Mouse (Mus musculus) hindbrain, embryonic 15.5 days (tissue): ENCODE measurements at regions not wholly inside any gene's neighbourhood (a gene's known extent, or its start where the extent isn't known, plus 50 kb on each side); places are given as distances from the start of the nearest gene placed in this dataset.

Source experiments
- ATAC-seq: fragments of 200-750 bp; cut with Nextera tagmentation; 2 replicates; pipeline ENCODE4 v1.8.0; 2017; ENCODE audit warnings: low read depth, moderate number of reproducible peaks, moderate TSS enrichment; ENCODE audit not compliant: low FRiP score
- H3K27ac ChIP-seq: fragments of 300-500 bp; sonication (generic); replicated peaks from 2 replicates; pipeline ENCODE4 v1.5.1; 2015; ENCODE audit warnings: mild to moderate bottlenecking, inconsistent platforms
- H3K27me3 ChIP-seq: fragments of 300-500 bp; sonication (generic); 2 replicates; pipeline ENCODE4 v1.6.1; 2015; ENCODE audit warnings: control low read depth, inconsistent platforms
- H3K36me3 ChIP-seq: fragments of 300-500 bp; sonication (generic); 2 replicates; pipeline ENCODE4 v1.6.1; 2015; ENCODE audit warnings: control low read depth, inconsistent platforms
- H3K4me1 ChIP-seq: fragments of 300-500 bp; sonication (generic); replicated peaks from 2 replicates; pipeline ENCODE4 v1.6.1; 2015; ENCODE audit warnings: control low read depth, inconsistent platforms
- H3K4me2 ChIP-seq: fragments of 300-500 bp; sonication (generic); 2 replicates; pipeline ENCODE4 v1.6.1; 2015; ENCODE audit warnings: moderate library complexity, mild to moderate bottlenecking, inconsistent platforms
- H3K4me3 ChIP-seq: fragments of 300-500 bp; sonication (generic); 2 replicates; pipeline ENCODE4 v1.5.1; 2015; ENCODE audit warnings: mild to moderate bottlenecking, inconsistent platforms
- H3K9ac ChIP-seq: fragments of 300-500 bp; sonication (generic); 2 replicates; pipeline ENCODE4 v1.6.1; 2015; ENCODE audit warnings: inconsistent platforms
- H3K9me3 ChIP-seq: fragments of 300-500 bp; sonication (generic); 2 replicates; pipeline ENCODE4 v1.6.1; 2016; ENCODE audit warnings: control low read depth, inconsistent platforms
- WGBS: fragments of 180-500 bp; shearing (Covaris S2); methylation state at CpG from one replicate; pipeline ENCODE4 v1.1.7; 2015; 5-methylcytosine and 5-hydroxymethylcytosine counted together

DNA sequence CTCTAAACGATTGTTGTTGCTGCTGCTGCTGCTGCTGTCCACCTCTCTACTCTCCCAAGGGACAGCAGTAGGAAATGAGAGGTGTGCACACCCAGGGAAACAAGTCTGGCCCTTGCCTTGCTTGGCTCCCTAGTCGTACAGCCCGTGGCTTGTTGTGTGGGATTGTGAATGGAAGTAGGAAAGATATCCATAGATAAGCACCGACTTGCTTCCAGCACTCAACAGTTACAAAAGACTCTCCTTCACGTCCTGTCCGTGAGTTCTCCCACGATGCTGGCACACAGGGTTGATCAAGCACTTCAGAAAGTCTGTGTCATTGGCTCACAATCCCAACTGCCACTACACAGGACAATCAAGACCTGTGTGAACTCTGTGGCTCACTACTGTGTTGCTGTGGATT is 276.7 kb upstream of the Prox1 start:
- Histone ChIP-seq H3K4me2 (no peak overlapping the region), H3K27ac (no peak overlapping the region), H3K27me3 (no peaks in the 10 kb centered on the region), H3K4me3 (no peak overlapping the region), H3K36me3 (no peaks in the 10 kb centered on the region), H3K4me1 (no peaks in the 10 kb centered on the region), H3K9me3 (no peaks in the 10 kb centered on the region), H3K9ac (no peak overlapping the region)
- WGBS = 87% methylated on average over 7 of the region's 7 CpGs
- no peak for ATAC-seq

DNA sequence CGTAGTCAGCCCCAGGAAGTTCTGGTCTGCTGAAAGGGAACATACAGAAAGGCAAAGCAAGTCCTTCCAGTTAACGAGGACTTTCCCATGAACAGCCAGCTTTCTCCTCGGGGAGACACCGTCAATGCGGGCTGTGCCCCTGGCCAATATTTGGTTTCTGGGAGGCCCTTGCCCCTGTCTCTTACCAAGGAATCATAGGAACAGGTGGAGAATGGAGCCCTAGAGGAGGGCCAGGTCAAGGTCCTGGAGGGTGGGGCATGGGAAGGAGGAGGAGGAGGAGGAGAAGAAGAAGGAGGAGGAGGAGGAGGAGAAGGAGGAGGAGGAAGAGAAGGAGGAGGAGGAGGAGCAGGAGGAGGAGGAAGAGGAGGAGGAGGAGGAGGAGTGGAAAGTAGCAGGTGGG is 276.2 kb upstream of the Prox1 start:
- Histone ChIP-seq H3K9ac (no peak overlapping the region), H3K27ac (no peak overlapping the region), H3K27me3 (no peaks in the 10 kb centered on the region), H3K4me3 (no peak overlapping the region), H3K36me3 (no peaks in the 10 kb centered on the region), H3K9me3 (no peaks in the 10 kb centered on the region), H3K4me1 (no peaks in the 10 kb centered on the region), H3K4me2 (no peak overlapping the region)
- ATAC-seq = no peak
- 86% methylated on average over 5 of the region's 5 CpGs for WGBS

DNA sequence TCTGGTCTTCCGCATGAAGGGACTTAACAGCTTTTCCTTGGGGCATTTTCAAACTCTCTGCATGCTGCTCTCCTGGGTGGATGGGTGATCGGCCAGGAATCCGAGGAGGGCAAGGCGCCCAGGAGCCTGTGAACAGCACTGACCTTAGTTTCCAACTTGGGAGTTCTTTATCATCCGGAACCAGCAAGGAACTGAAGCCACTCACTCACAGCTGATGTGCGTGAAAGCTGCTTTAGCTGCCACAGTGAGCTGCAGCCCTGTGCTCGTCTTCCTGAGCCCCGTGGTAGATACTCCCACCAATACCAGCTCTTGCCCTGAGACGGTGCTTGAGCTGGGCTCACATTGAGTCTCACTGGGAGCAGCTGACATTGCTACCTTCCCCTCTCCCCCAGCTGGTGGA is 273.9 kb upstream of the Prox1 start:
- WGBS = 63% methylated on average over 9 of the region's 9 CpGs
- Histone ChIP-seq H3K27ac (no peak overlapping the region), H3K4me1 (no peaks in the 10 kb centered on the region), H3K4me3 (no peak overlapping the region), H3K27me3 (no peaks in the 10 kb centered on the region), H3K36me3 (no peaks in the 10 kb centered on the region), H3K9me3 (no peaks in the 10 kb centered on the region), H3K9ac (no peak overlapping the region), H3K4me2 (no peak overlapping the region)
- no peak for ATAC-seq

DNA sequence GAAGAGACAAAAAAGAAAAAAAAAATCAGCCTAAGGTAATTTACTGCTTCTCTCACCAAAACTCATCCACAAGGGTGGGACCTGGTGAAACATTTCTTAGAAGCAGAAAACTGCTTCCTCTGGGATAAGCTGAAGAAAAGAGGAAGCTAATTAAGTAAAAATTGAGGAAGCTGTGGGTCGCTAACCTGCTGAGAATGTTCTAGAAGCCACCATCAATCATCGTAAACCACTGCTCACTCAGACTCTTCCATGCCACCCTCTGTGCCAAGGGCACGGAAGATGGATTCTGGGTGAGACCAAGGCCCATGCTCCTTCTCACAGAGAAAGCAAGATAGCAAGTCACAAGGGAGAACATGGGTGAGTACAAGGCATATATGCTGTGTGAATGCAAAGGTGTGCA is 272.7 kb upstream of the Prox1 start:
- no peak overlapping the region for H3K4me3 ChIP-seq
- H3K4me1 ChIP-seq = no peaks in the 10 kb centered on the region
- no peak overlapping the region for H3K4me2 ChIP-seq
- no peak overlapping the region for H3K9ac ChIP-seq
- WGBS = 79% methylated on average over 3 of the region's 3 CpGs
- H3K27ac ChIP-seq = no peak overlapping the region
- no peaks in the 10 kb centered on the region for H3K36me3 ChIP-seq
- ATAC-seq = no peak
- H3K27me3 ChIP-seq = no peaks in the 10 kb centered on the region
- H3K9me3 ChIP-seq = no peaks in the 10 kb centered on the region

DNA sequence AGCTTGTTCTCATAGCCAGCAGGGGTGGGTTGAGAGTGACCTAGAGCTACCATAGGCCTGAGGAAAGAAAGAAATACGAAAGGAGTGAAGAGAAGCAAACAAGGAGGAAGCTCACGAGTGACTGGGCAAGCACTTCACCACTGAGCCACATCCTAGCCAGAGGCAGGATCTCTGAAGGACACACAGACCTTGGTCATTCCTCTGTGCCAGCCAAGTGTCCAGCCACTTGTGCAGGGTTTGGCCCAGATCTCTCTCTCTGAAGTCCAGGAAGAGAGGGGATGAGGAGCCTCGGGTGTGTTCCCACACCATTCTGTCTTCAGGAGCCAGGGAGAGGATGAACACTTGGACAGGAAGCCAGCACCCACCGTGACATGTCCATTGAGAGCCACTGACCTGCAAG is 271.7 kb upstream of the Prox1 start:
- Histone ChIP-seq H3K27ac (no peak overlapping the region), H3K36me3 (no peaks in the 10 kb centered on the region), H3K9ac (no peak overlapping the region), H3K4me2 (no peak overlapping the region), H3K27me3 (no peaks in the 10 kb centered on the region), H3K9me3 (no peaks in the 10 kb centered on the region), H3K4me3 (no peak overlapping the region), H3K4me1 (no peaks in the 10 kb centered on the region)
- no peak for ATAC-seq
- 86% methylated on average over 4 of the region's 4 CpGs for WGBS

GRCm38 (mm10) chr1:190438789-190439188 is 268.3 kb upstream of the Prox1 start:
- H3K36me3 ChIP-seq = no peaks in the 10 kb centered on the region
- H3K4me2 ChIP-seq = no peak overlapping the region
- no peaks in the 10 kb centered on the region for H3K27me3 ChIP-seq
- 82% methylated on average over 2 of the region's 2 CpGs for WGBS
- no peak overlapping the region for H3K4me3 ChIP-seq
- no peak overlapping the region for H3K27ac ChIP-seq
- no peak overlapping the region for H3K9ac ChIP-seq
- no peaks in the 10 kb centered on the region for H3K4me1 ChIP-seq
- ATAC-seq = no peak
- no peaks in the 10 kb centered on the region for H3K9me3 ChIP-seq

GRCm38 (mm10) chr1:190422874-190423273 is 252.4 kb upstream of the Prox1 start:
- no peak overlapping the region for H3K4me3 ChIP-seq
- H3K36me3 ChIP-seq = no peaks in the 10 kb centered on the region
- 0 out of 2 replicates have a peak, but pooled peaks cover 3% of the 10 kb centered on the region for H3K4me1 ChIP-seq
- no peak overlapping the region for H3K27ac ChIP-seq
- H3K27me3 ChIP-seq = no peaks in the 10 kb centered on the region
- H3K4me2 ChIP-seq = no peak overlapping the region
- no peak overlapping the region for H3K9ac ChIP-seq
- 38% methylated on average over 9 of the region's 9 CpGs for WGBS
- no peaks in the 10 kb centered on the region for H3K9me3 ChIP-seq
- peak; percentile 66; the same call in 1 of the 2 replicates for ATAC-seq

DNA sequence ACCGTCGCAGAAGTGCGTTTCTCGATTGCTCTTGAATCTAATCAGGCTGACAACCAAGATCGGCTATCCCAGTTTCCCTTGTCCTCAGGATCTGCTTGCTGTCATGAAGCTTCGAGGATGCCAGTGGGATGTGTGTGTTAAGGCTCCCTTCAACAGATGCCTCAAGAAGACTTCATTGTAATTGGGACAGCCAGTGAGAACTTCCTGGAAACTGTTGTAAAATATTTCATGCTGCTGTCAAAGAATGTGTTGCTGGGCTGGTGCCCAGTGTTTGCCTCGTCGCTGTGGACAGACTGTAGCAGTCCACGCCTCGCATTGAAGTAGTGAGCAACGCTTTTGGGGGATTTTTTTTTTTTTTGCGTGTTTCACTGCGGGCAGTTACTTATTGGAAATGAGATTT is 249.2 kb upstream of the Prox1 start:
- Histone ChIP-seq H3K27ac (no peak overlapping the region), H3K27me3 (no peaks in the 10 kb centered on the region), H3K36me3 (no peaks in the 10 kb centered on the region), H3K4me1 (0 out of 2 replicates have a peak, but pooled peaks cover 3% of the 10 kb centered on the region), H3K4me2 (no peak overlapping the region), H3K9ac (no peak overlapping the region), H3K9me3 (no peaks in the 10 kb centered on the region), H3K4me3 (no peak overlapping the region)
- ATAC-seq = no peak
- 66% methylated on average over 13 of the region's 13 CpGs for WGBS

DNA sequence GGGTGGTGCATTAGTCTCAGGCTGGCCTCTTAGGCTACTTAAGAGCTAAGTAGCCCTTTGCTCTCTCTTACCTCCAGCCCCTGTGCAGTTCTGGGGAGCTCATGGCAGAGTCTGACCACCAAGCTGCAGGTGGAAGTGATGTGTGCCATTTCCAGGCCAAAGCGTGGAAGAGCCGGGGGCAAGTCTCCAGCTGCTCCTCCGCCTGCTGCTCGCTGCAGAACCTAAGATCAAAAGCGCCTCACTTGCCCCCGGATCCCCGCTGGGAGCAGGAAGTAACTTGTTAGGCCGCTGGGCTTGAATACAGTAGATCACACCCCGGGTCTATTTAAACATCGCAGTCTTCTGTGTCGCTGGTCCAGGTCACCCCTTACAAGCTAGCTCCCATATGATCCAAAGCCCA is 246.8 kb upstream of the Prox1 start:
- no peaks in the 10 kb centered on the region for H3K9me3 ChIP-seq
- no peaks in the 10 kb centered on the region for H3K36me3 ChIP-seq
- 16% methylated on average over 11 of the region's 11 CpGs for WGBS
- 0 out of 2 replicates have a peak, but pooled peaks cover under 1% of the 10 kb centered on the region for H3K4me1 ChIP-seq
- no peak overlapping the region for H3K4me2 ChIP-seq
- ATAC-seq = no peak
- no peak overlapping the region for H3K27ac ChIP-seq
- H3K27me3 ChIP-seq = no peaks in the 10 kb centered on the region
- H3K4me3 ChIP-seq = no peak overlapping the region
- no peak overlapping the region for H3K9ac ChIP-seq

GRCm38 (mm10) chr1:190411756-190412155 is 241.2 kb upstream of the Prox1 start:
- Histone ChIP-seq H3K9me3 (no peaks in the 10 kb centered on the region), H3K4me2 (no peak overlapping the region), H3K9ac (no peak overlapping the region), H3K27me3 (no peaks in the 10 kb centered on the region), H3K36me3 (no peaks in the 10 kb centered on the region), H3K4me1 (no peaks in the 10 kb centered on the region), H3K27ac (no peak overlapping the region), H3K4me3 (no peak overlapping the region)
- whole genome bisulfite sequencing = 88% methylated on average over 5 of the region's 5 CpGs
- no peak for ATAC-seq

- no peaks in the 10 kb centered on the region for H3K27me3 ChIP-seq
- no peaks in the 10 kb centered on the region for H3K36me3 ChIP-seq
- no peak overlapping the region for H3K4me2 ChIP-seq
- WGBS = 71% methylated on average over 12 of the region's 12 CpGs
- no peak overlapping the region for H3K4me3 ChIP-seq
- no peak for ATAC-seq
- H3K9me3 ChIP-seq = no peaks in the 10 kb centered on the region
- H3K4me1 ChIP-seq = no peaks in the 10 kb centered on the region
- no peak overlapping the region for H3K27ac ChIP-seq
- H3K9ac ChIP-seq = no peak overlapping the region
Observed at GRCm38 (mm10) chr1:190403335-190403734, 232.8 kb upstream of the Prox1 start.

DNA sequence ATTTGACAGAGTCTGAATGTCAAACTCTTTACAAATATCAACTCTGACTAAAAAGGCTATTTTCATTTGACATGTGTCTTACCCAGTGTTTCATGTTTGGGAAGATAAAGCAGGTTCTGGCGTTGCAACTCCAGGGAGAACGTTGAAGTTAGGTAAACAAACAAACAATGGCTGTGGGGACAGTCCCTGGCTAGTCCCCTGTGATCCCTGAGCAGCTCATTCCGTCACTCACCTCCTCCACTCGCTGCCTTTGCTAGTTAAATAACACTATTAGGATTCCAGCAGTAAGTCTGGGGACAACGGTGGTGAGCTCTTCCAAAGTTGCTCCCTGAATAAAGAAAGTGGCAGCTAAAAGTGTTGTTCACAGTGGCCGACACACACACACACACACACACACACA is 227.8 kb upstream of the Prox1 start:
- no peaks in the 10 kb centered on the region for H3K27me3 ChIP-seq
- no peak overlapping the region for H3K4me2 ChIP-seq
- no peaks in the 10 kb centered on the region for H3K9me3 ChIP-seq
- no peak for ATAC-seq
- no peak overlapping the region for H3K27ac ChIP-seq
- no peak overlapping the region for H3K9ac ChIP-seq
- no peaks in the 10 kb centered on the region for H3K4me1 ChIP-seq
- 71% methylated on average over 6 of the region's 6 CpGs for WGBS
- no peaks in the 10 kb centered on the region for H3K36me3 ChIP-seq
- no peak overlapping the region for H3K4me3 ChIP-seq

DNA sequence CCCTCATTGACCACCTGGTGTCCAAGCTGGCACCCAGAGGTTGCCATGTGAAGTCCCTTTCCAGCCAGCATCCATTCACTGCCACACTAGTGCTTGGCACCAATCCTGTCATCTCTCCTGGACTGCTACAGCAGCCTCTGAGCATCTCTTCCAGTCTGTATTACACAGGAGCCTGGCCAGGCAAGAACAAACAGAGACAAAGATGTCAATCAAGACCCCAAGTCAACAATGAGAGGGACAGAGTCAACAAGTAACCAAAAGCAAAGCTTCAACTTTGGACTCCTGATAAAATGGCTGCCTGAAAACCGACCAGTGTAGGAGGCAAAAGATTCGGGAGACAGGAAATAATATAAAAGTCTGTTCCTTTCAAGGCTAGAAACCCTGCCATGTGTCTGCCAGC is 227.3 kb upstream of the Prox1 start:
- WGBS = 80% methylated on average over 2 of the region's 2 CpGs
- Histone ChIP-seq H3K27ac (no peak overlapping the region), H3K36me3 (no peaks in the 10 kb centered on the region), H3K4me2 (no peak overlapping the region), H3K4me3 (no peak overlapping the region), H3K9ac (no peak overlapping the region), H3K9me3 (no peaks in the 10 kb centered on the region), H3K4me1 (no peaks in the 10 kb centered on the region), H3K27me3 (no peaks in the 10 kb centered on the region)
- ATAC-seq = no peak
